Mouse (Mus musculus): ENCODE results near the gene Cep131.

The Cep131 gene

DNA sequence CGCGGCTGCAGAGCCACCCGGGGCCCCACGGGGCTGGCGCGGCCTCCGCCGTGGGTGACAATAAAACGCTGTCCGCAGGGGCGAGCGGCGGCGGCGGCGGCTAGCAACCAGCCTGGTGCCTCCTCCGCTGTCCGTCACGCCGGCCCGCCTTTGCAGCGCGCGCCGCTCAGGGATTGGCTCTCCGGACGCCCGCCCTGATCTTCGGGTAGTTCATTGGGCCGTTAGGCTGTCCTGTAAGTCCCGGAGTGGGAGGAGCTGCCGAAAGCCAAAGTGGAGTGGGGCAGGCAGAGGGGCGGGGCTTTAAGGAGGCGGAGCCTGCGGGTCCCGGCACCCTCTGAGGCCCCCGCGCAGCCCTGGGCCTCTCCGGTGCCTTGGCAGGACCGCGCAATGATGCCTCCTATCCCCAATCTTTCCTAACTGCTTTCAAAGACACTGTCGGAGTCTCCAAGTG, at the start of gene Cep131:
Cep131 (minus strand) TSS at position 126 of the 451 bp plus-strand sequence.
- peak; percentile 99 for DNase-seq

DNA sequence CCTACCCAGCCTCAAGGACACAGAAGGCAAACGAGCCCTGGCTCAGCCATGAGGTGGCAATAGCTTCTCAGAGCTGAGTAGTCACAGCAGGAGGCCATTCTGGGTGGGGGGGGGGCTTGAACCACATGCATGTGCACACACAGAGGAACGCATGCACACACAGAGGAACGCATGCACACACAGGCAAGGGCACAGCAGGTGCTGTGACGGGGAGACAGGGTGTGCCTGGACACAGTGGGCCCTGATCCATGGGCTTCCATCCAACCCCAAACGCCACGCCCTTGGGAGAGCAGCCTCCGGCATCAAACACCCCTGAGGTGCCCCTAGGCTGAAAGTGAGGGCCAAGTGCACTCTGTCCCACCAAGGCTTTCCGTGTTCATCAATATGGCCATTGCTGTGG, 49.6 kb upstream of the Cep131 start:
- DNase-seq: no peak

DNA sequence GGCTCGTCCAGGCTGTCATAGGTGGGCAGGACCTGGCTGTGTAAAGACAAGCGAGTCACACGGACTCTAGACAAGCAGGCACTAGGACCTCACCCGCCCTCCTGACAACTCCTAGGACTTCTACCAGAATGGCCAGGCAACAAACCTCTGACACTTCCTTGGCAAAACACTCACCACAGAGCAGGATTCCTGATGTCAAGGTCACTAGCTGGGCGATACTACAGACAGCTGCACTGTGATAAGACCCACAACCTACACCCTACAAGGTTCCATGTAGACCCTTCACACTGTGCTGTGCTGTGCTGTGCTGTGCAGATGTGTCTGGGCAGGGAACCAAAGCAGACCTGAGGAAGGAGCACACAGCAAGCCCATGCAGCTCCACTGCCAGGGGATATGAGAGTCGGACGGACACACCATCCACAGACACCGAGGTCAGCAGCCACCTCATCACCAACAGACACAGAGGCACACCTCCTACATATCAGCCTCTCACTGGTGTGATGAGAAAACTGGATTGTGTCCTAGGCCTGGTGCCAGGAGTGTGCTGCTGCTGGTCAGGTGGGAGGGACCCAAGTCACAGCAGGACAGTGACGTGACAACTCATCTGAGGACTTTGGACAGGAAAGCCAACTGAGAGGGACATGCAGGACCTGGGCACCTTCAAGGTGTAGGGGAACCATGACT, 48.4 kb upstream of the Cep131 start:
- DNase-seq: peak; percentile 46 to 59

DNA sequence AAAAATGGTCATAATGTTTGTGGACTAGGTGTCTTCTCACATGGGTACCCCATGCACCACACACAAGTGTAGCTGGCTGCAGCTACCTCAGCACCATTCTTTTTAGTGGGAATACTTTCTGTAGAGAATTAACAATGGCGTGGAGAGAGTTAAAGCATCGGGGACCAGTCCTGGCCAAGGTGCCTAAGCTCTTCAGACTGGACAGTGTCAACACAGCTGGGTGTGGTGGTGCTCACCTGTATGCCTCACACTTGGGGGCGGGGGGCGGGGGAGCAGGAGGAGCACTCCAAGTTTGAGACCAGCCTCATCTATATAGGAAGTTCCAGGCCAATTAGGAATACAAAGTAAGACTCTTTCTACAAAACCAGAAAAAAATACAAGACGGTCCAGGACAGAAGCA, 47.5 kb upstream of the Cep131 start:
- no peak for DNase-seq

DNA sequence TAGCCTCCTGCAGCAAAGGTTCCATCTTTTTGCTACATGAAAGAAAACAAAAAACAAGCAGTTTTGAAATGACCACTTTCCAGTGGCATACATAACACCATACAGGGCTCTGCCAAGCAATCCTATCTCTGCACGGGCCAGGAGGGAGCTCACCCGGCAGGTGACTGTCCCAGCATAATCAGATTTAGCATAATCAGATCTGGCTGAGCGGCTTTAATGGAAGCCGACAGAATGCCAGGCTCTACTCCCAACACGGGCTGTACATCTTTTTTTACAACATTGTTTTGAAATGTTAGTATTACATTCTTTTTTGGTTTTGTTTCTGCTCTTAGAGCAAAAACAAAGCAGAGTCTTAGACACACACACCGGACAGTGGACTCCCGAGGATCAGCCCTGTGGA, 42.7 kb upstream of the Cep131 start:
- DNase-seq: no peak

DNA sequence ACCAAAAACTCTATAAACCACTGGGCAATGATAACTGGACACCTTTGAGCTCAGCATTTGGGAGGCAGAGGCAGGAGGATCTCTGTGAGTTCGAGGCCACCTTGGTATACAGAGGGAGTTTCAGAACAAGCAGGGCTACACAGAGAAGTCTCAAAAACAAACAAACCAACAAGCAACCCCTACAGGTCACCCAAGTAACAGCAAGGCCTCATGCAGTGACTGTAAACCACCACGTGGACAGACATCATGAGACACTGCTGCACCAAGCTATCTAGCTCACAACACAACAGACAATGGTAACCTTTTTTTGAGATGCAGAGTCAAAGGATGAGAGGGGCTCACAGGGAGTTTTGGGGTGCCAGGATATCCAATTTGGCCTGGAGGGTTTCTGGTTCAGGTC, 40.2 kb upstream of the Cep131 start:
- no peak for DNase-seq

DNA sequence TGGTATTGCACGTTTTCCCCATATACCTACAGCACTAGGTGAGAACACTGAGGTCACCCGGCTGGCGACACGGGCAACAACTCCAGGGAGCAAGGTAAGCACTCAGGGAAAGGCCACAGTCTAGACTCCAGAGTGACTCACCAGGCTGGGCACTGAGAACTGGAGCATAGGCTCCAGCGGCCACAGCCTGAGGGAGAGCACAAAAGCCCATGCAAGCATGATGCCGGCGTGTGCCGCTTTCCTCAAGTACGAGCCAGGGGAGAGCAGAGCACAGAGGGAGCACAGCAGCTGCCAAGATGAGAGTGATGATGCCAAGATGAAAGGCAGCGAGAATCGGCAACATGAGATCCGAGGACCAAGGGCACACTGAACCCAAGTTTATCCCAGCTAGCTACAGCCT, 35.5 kb upstream of the Cep131 start:
- DNase-seq: no peak

DNA sequence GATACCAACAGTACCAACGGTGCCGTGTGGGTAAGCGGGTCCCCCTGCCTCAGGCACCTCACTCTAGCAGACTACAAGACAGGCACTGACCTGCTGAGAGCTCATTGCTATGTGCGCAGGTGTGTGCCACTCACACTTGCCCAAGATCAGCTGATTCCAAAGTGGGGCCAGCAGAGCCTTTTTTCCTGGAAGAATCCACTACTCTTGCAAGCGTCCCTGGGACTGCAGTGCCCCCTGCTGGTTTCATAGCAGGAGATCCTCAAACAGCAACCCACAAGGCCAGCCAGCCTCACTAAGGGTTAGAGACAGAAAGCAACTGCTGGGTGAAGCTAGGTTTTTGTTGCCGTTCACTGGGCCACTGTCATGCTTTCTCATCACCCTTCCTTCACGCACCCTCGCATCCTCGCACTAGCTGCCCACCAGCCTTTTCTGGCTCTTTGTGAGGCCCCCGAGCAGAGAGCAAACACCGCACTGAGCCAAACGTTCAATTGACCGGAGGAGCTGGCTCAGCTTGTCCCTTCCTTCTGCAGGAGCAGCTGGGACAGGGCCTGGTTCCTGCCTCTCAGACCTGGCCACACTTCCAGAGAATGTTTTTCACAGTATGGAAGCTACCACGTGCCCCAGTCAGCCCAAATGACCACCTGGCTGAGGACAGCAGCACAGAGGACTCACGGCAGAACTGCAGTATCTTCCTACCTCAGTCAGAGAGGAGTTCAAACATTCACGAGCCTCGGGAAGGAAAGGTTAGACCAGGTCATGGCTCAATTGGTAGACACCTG, 34.2 kb upstream of the Cep131 start:
- peak; percentile 73 to 88 for DNase-seq

DNA sequence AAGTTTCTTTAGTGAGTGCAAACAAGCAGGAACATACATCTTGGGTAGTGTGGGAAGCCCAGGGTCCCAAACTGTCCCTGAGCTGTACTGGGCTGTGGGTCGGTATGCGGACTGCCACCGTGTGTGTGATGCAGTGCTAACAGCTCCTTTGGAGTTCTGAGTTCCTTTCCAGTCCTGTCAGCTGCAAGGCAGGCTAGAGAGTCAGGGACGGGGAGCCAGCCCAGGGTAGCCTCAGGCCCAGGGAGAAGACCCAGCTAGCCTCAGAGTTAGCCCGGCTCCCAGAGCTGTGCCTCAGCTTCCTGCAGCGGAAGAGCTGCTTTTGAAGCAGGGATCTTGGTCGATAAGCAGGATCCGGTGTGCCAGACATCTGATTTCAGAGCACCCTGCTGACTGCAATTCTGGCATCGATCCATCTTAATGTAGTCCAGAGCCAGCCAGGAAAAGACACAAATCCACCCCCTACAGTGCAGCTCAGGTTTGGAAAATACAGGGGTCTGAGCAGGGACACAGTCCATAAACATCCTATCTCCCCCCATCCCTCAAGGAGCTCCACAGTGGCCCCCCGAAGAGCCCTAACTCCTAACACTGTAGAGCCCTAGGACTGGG, 33.4 kb upstream of the Cep131 start:
- no peak for DNase-seq

DNA sequence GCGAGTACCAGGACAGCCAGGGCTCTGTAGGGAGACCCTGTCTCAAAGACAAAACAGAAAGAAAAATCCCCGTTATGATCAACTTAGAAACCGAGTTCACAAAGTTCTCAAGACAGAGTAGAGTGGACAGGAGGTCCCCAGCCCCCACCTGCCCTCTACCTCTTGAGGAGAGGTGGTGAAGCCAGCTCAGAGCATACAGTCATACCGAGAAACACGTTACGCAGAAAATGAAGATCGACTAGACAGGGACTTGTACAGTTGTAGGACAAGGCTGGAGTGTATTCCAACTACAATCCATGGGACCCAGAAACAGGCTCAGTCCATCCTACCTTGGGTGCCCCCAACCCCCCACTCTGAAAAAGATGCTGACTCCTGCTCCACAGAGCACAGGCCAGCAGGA, 32.5 kb upstream of the Cep131 start:
- DNase-seq: no peak

DNA sequence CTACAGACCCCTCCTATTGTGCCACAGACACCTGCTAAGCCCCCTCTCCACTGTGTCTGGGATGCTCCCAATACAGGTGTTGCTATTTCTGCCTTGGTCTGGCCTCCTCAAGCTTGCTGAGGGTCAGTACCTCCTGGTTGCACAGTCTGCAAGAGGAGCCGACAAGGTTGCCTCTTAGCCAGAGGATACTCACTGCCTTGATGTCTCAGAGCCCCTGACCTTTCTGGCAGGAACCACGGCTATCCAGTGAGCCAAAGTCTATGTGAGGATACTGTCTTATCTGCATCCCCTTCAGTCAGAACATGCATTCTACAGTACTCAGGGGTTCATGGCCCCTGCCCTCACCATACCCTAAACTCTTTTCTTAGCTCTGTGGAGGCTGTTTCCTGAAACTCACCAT, 31.0 kb upstream of the Cep131 start:
- no peak for DNase-seq

DNA sequence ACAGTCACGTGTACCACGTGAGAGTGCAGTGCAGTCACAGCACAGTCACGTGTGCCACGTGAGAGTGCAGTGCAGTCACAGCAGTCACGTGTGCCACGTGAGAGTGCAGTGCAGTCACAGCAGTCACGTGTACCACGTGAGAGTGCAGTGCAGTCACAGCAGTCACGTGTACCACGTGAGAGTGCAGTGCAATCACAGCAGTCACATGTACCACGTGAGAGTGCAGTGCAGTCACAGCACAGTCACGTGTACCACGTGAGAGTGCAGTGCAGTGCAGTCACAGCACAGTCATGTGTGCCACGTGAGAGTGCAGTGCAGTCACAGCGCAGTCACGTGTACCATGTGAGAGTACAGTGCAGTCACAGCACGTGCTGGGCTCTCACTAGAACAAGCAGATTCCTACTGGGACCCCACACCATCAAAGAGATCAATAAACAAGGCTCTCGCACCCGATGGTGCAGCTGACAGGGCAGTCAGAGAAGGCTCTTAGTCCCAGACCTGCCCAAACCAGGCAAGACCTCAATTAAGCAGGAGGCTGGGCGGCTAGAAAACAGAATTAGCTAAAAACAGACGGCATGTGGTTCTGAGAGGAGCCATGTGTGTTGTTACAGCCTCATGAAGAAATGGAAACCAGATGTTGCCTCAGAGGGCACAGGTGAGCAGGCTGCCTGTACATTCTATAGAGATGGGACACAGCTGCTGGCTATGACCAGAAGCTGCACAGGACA, 28.0 kb upstream of the Cep131 start:
- DNase-seq: no peak

DNA sequence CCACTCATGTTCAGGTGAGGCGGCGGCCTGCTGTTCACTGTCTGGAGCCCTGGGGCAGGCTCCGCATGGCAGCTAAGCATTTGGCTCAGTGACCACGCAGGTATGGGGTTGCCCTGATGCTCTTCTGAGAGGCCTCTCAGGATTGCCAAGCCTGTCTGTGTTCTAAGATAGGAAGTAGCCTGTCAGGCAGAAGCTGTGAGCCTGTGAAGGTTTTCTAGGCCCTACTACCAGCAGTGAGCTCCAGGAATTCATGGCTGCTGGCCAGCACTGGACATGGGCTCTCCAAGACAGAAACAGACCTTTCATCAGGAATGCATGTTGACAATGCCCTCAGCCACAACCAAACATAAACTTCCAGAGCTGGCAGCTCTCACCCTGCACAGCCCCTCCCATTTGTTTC, 25.5 kb upstream of the Cep131 start:
- DNase-seq: peak; percentile 65 to 70

DNA sequence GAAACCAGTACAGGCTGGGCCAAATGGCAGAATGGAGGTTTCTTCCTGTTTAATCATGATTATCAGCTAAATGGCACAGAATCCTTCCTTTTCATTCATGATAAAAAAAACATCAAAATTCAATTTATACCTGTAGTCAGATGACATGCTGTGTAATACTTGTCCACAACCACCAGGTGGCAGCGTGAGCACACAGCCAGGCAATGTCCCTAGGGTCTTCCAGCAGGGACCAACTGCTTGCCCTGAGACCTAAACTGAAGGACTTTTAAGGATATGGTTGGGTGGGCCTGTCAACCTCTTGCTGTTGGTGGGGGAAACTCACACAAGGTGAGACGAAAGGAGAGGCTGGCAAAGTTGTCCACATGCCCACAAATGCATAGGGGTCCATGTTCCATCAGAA, 24.4 kb upstream of the Cep131 start:
- DNase-seq: peak in 1 of 2 experiments; percentile 75

DNA sequence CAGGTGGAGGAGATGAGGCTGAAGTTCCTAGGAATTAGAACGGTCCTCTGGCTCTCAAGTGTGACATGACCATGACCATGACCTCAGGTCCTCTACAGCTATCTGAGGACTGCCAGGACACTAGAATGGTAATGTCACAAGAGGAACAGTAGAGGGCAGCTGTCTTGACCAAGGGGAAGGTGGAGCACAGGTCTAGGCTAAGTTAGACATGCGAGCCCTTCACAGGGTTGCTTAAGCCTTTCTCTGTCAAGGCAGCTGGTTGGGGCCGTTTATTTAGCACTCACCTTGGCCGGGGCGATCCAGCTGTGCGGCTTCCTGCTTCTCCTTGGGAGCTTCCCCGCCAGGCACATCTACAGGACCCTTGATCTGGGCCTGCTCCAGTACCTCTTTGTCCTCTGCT, 23.9 kb upstream of the Cep131 start:
- DNase-seq: no peak

DNA sequence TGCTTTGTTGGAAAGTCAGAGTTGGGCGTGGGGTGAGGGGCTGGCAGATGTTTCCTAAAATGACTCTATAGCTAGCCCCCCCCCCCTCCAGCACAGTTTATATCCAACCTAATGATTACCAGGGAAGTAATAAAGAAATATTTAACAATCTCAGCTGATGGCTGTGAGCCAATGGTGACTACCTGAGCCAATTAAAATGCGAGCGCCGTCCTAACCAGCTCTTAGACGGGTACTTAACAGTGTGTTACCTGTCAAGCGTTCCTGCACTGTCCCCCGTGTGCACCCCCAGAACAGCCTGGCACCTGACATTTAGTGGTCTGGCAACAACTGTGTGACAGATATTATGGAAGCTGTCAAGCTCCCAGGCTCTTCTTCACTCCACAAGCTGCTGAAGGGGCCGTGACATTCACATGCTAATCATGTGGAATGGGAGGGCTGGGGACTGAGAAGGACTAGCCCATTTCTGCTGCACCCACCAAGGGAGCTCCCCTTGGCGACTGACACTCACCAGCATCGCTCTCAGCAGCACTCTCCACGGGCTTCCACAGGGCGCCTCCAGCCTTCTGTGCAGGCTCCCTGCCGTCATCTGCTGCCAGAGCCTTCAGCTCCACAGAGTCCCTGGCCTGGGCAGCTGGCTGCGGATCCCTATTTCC, 23.1 kb upstream of the Cep131 start:
- peak in 1 of 2 experiments; percentile 43 for DNase-seq

DNA sequence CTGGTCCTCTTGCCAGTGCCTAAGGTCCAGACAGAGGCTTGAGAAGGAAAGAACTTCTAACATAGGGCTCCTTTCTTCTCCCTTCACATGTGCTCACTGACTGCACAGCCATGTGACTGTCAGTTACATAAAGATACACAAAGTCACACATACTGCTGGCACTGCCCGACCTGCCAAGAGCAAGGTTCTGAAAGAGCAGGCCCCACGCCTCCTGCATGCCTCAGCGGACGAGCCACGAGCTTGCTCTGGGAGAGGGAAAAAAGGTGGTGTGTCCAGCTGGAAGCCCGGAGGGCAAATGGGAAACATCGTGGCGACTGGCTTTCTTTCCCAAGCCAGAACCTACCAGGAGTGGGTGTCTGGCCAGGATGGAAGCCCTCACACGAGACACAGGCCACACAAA, 21.2 kb upstream of the Cep131 start:
- DNase-seq: peak; percentile 58 to 76

DNA sequence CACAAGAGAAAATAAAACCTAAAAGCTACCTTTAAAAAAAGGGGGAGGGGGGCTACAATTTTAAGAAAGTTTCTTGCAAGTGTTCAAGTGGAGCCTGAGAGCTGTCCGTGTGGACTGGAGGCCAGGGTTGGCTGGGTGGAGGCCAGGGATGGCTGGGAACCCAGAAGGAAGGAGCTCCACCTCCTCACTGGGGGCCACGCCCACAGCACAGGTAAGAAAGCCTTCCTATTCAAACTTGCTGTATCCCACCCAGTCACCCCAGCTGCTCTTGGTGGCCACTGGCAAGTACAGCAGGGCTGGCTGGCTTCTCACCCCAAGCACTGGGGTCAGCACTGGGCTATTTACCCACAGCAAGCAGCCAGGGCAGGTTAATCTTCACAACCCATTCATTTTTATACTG, 20.4 kb upstream of the Cep131 start:
- peak in 1 of 2 experiments; percentile 47 for DNase-seq

DNA sequence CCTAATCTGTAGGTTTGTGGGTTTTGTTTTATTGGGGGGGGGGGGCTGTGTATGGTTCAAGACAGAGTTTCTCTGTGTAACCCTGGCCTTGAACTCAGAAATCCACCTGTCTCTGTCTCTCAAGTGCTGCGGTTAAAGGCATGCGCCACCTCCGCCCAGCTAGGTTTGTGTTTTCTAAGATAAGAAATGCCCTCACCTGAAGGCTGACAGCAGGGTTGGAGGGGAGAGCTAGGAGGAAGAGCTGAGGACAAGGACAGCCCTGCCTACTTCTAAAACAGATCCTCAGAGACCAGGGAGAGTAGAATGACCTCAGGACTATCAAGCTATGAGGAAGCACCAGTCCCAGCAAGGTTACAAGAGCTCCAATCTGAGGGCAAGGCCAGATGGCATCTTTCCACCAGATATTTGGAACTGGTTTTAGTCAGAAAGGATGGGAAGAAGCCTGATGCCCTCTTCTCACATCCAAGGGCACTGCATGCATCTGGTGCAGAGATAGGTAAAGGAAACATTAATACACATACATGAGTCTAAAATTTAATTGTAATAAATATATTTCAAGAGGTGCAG, 16.9 kb upstream of the Cep131 start:
- no peak for DNase-seq

DNA sequence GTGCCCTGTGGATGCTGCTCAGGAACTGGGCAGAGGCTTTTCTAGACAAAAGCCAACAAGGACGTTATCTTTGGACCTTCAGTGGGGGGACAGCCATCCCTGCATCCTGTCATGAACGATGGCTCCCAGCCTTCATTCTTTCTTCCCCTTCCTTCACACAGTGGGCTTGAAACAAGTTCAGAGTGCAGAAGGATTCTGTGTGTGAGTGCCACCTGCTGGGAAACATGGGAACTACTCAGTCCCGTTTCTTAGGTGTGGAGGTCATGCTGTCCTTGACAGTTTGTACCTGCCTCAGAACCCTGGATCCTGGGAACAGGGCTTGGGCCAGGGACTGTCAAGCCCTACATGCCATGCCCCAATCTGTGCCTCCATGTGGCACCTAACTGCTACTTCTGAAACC, 14.4 kb upstream of the Cep131 start:
- peak; percentile 76 to 86 for DNase-seq

DNA sequence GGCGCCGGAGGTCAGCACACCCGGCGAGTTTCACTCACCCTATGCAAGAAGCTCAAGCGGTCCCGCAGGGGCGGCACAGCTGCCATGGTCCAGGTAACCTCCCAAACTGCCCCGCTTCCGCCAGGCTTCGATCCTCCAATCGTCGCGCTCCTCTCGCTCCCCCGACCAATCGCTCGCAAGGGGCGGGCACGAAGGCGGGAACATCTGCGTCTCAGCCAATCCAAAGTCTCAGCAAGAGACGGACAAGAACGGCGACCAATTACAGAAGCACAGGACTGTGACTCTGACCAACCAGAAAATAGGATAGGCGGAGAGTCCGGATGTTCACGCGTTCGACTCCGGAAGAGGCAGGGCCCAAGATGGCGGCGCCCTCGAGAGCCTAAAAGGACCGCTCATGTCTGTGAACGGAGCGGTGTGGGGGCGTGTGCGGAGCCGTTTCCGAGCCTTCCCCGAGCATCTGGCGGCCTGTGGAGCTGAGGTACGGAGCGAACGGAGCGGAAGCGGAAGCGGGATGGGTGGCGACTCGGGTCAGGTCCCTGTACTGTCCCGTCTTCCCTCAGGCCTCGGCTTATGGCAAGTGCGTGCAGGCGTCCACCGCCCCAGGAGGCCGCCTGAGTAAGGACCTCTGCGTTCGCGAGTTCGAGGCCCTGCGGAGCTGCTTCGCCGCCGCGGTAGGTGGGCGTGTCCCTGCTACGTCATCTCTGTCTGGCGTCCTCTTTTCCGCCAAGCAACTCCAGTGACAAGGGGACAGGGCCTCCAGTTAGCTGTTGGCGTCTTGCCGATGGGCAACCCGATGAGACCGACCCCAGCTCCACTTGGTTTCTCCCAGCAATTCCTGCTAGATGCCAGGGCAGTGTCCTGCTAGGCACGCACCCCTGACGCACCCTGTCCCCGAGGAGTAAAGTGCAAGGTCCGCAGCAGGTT, 12.2 kb upstream of the Cep131 start, which contains the start of the genes Tepsin and Ndufaf8:
Tepsin (minus strand) TSS at position 144 of the 924 bp plus-strand sequence.
Ndufaf8 (plus strand) TSS at position 341 of the 924 bp plus-strand sequence.
- peak; percentile 95 to 97 for DNase-seq

Measured in kidney, postnatal 36 days (tissue).